Mouse (Mus musculus): ENCODE measurements around the gene Noxa1.

The Noxa1 gene

DNA sequence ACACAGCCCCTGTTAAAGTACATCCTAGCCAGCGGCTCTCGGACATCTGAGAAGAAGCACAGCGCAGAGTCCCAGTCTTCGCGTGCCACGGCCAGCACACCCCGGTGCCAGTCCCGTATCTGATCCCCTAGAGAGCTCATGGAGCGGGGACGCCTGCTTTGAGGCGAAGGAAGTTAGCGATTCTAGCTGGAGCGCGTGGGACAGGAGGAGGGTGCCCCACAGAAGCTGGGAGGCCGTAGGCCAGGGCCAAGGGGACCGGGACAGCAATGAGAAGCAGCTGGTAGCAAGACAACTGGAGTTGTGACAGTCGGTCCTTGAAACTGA, 202 bp downstream of the Noxa1 start:
- DNase-seq: no peak

DNA sequence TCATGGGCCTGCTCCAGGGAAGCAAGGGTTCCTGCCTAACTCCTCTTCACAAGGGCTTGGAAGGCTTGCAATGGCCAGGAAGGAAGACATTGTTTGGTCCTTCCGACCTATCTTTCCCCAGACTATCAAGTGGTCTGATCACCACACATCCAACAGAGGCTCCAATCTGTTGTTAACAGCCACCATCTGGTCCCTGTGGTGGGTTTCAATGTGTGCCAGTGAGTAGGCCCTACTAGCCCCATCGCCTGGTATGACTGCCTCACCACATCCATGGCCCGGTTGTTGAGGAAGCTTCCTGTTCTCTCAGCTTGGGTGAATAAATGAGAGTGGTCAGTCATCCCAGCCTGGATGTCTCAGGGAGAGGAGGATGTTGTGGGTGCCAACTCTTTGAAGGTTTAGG, 6.3 kb downstream of the Noxa1 start:
- no peak for DNase-seq

DNA sequence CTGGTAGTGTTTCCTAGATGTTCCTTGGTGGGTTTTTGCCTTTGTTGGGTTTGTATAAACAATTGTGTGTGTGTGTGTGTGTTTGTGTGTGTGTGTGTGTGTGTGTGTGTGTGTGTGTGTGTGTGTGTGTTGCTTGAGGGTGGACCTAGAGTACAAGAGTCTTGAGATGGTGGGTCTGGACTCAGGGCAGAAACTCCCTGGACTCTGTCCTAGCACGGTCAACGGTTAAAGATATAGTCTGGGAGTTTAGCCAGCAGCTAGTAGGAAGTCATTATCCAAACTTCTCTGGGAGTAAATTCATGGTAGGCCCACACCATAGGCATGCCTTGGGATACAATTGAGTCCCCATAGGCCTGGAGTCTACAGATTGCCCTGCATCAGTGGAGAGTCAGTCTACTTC, 7.1 kb downstream of the Noxa1 start:
- DNase-seq: no peak

DNA sequence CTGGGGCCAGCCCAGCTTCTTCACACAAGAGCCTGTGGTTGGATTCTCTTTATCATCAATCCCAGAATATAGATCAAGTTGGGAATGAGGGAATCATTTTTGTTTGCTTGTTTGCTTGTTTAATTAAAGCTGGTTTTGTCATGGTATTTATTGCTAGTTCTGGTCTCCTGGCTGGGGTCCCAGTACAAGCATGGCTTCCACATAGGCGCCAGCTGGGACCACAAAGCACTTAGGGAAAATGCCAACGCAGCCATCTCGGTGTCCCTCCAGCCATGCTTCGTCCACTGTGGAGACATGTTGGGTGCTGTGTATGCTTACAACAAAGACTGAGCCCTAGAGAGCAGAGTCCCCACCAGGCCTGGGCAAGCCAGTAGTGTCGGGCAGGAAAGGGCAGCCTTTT, 9.4 kb downstream of the Noxa1 start:
- no peak for DNase-seq

DNA sequence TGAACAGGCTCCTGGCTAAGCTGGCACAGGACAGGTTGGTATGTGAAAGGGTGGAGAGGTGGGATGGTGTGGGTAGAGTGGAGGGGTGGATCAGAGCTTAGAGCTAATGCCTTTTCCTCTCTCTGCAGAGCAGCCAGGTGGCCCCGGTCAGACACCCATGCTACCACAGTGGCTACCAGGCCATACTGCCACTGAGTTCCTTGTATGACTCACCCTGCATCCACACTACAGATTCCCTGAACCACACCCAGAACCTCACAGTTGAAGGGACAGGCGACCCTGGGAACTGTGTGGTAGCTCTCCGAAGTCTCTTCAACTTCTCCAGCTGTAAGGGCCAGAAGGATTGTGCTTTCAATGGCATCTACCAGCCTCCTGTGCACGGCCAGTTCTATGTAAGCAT, 11.3 kb downstream of the Noxa1 start:
- no peak for DNase-seq

DNA sequence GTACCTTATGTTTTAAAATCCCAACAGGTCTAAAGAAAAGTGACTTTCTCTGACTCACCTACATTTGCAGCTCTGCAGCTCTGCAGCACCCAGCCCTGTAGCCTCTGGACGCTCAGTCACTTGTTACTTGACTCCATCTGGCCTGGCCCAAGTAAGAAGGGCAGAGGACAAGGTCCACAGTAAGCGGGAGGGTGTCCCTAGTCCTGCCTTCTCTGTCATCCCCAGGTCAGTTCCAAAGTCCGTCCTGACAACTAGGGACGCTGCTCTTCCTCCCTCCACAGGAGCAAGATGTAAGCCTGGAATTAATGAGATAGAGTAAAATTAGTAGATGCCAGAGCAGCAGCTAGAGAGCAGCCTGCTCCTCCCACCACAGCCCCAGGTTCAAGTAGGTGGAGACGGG, 14.9 kb downstream of the Noxa1 start, which contains the start of gene Entpd8:
TSS of gene Entpd8 (plus strand) at position 229 of the 400 bp plus-strand sequence.
- DNase-seq: no peak

DNA sequence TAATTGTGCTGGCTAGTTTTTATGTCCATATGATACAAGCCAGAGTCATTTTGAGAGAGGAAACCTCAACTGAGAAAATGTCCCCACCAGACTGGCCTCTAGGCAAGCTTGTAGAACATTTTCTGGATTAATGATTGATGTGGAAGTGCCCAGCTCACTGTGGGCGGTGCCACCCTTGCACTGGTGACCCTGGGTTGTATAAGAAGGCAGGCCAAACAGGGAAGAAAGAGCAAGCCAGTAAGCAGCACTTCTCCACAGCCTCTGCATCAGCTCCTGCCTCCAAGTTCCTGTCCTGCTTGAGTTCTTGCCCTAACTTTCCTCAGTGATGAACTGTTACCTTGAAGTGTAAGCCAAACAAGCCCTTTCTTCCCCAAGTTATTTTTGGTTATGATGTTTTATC, 16.0 kb downstream of the Noxa1 start:
- no peak for DNase-seq

DNA sequence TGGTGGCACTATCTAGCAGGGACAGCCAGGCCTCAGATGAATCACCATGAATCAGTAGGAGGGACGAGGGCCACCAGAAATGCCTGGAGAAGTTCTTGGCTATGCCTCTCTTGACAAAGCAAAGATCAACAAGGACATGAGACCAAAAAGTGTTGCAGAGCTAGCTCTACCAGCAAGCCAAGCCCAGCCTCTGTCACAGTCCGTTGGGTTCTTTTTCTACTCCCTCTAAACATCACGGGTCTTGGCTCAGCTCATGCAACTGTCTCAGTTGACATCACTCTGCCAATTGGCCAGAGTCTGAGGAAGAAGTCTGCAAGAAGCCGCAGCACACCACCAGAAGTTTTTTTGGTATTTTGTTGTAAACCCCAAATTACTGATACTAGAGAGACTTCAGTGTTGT, 19.4 kb downstream of the Noxa1 start:
- no peak for DNase-seq

DNA sequence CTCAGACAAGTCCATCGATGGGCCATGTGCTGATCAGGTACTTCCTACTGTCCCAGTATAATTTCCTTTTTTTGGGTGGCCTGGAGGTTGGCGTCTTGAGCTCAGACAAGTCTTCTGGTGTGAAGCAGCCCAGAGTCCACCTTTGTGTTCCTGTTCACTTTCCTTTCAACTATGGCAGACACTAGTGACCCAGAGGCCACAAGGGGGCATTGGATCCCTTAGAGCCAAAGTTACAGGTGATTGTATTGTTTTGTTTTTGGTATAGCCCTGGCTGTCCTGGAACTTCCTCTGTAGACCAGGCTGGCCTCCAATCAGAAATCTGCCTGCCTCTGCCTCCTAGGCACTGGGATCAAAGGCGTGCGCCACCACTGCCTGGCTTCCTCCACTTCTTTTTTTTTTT, 22.6 kb downstream of the Noxa1 start:
- no peak for DNase-seq

DNA sequence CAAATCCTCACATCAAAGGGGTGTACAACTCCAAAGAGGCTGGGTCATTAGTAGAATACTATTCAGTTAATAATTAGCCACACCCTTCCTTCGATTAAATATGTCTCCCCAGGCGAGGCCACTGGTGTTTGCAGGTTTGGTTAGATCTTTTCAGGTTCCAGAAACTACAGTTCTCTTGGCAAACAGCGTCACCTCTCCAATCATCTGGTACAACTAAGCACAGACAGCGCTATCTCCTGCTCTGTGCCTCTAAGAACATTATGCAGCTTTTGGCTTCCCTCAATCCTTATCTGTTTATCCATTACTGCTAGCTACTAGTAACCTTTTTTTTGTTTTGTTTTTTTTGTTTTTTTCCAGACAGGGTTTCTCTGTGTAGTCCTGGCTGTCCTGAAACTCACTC, 25.4 kb downstream of the Noxa1 start:
- no peak for DNase-seq

DNA sequence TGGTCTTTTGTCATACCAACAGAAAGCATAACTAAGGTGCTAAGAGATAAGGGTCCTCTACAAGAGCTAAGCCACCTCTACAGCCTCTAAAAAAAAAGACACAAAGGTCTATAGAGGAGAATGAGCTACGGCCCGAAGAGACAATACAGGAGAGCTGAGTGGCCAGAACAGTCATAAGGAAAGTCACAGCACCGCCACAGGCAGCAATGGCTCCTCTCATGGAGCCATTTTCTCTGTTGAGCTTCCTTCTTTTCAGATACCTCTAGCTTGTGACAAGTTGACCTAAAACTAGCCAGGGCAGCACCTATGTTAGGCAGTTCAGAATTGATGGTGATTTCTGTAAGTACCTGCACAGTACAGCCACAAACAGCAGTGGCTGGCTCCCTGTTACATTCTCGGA, 28.4 kb downstream of the Noxa1 start:
- no peak for DNase-seq

DNA sequence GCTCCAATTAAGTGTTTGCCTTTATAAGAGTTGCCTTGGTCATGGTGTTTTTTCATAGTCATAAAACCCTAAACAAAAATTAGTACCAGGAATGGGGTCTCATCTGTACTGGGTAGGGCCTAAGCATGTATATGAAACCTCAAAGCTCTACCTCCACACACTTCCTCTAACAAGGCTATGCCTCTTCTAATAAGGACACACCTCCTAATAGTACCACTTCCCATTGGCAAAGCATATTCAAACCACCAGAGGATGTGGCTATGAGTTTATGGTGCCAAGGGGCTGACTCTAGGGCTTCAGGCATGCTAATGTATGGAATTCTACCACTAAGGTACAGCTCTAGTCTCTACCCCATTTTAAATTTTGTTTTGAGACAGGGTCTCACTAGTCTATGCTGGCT, 29.4 kb downstream of the Noxa1 start:
- no peak for DNase-seq

DNA sequence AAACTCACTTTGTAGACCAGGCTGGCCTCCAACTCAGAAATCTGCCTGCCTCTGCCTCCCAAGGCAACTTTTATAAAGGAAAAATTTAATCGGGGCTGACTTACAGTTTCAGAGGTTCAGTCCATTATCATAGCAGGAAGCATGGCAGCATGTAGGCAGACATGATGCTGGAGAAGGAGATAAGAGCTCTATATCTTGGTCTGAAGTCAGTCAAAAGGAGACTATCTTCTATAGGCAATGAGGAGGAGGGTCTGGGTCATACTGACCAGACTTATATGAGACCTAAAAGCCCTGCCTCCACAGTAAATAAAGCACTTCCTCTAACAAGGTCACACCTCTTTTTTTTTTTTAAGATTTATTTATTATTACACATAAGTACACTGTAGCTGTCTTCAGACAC, 30.7 kb downstream of the Noxa1 start:
- no peak for DNase-seq

DNA sequence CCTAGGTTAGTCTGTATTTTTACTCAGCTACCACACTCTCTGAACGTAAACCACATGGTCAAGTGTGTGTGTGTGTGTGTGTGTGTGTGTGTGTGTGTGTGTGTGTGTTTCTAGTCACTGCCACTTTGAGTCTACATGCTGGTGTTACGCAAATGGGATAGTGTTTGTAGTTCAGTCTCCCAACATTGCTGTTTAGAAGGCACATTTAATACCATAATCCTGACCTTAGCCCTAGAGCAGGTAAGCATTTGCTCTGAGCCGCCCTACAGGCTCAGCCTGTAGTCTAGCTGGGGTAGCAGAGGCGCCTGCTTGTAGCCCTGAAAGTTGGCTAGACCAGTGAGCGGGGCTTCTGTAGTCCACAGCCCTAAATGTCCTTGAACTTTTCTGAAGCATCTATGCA, 31.4 kb downstream of the Noxa1 start:
- DNase-seq: no peak

DNA sequence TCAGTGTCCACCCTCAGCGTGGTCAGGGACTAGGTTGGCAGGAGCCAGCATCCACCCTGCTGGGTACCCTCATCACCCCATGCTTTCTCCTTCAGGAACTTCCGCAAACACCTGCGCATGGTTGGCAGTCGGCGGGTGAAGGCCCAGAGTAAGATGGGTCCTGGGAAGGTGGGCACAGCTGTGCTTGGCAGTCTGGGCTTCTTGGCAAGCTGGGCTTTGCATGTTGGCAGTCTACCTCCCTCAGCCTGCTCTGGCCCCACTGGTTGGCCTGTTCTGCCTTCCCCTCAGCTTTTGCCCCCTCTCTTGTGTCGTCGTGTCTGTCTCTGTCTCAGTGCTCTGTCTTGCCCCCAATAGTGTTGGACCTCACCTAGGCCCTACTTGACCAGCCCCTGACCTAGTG, 36.0 kb downstream of the Noxa1 start:
- DNase-seq: no peak

DNA sequence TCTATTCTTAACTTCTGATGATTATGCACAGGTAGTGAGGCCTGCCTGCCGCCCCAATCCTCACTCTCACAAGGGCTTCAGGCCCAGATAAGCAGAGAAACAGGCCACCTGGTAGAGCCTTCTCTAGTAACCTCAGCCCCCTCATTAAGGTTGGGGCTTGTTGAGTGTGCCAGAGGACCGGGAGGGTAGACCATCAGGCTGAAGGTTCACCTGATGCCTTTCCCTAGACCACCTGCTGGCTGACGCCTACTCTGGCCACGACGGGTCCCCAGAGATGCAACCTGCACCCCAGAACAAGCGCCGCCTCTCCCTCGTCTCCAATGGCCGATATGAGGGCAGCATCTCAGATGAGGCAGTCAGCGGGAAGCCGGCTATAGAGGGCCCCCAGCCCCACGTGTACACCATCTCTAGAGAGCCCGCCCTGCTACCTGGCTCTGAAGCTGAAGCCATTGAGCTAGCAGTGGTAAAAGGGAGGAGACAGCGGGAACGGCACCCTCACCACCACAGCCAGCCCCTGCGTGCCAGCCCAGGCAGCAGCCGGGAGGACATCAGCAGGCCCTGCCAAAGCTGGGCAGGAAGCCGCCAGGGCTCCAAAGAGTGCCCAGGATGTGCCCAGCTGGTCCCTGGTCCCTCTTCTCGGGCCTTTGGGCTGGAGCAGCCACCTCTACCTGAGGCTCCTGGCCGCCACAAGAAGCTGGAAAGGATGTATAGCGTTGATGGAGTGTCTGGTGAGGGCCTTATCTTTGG, 39.4 kb downstream of the Noxa1 start:
- DNase-seq: no peak

DNA sequence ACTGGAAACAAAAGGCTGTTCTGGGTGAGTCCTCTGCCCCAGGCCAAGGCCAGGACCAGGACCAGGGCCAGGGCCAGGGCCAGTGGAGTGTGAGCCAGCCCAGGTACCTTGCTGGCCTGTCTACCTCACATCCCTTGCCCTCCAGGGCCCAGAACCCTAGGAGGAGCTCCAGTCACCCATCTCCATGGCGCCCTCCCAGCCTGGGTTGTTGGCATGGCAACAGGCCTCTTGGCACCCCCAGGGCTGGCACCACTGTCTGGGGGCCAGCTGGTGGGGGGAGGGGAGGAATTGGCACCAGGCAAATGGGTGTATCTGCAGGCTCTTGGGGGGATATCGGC, 39.9 kb downstream of the Noxa1 start:
- DNase-seq: peak; percentile 84

DNA sequence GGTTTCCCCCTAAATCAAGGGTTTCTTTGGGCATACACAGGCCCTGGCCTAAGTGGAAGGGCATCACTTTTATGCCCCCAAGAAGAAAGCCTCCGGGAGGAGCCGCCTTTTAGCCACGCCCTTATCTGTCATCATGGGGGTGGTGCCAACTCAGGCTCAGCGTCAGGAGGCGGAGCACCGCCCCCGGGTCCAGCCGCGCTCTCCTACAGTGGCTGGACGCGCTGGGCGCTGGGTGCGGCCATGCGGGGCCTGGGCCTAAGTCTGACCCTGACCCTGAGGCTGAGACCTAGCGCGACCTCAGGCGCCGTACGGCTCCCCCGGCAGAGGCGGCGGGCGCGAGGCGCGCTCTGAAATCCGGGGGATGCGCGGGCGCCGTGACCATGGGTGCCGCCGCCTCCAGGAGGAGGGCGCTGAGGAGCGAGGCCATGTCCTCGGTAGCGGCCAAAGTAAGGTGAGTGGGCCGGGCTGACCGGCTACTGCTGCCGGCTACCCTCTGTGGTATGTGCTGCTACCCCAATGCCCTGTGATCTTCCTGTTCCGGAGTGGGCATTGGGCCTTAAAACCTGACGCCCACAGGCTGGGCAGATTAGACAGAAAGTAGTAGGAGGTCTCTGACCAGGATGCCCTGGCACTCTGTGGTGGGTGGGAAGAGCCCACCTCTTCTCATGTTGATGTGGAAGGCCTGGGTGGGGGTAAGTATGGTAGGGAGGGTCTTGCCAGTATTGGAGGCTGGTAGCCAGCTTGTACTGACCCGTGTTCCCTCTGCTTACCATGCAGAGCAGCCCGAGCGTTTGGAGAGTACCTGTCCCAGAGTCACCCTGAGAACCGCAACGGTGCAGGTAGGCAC, 40.5 kb downstream of the Noxa1 start, which contains the start of gene Nsmf:
TSS of gene Nsmf (plus strand) at position 135 of the 847 bp plus-strand sequence.
- DNase-seq: peak; percentile 89

DNA sequence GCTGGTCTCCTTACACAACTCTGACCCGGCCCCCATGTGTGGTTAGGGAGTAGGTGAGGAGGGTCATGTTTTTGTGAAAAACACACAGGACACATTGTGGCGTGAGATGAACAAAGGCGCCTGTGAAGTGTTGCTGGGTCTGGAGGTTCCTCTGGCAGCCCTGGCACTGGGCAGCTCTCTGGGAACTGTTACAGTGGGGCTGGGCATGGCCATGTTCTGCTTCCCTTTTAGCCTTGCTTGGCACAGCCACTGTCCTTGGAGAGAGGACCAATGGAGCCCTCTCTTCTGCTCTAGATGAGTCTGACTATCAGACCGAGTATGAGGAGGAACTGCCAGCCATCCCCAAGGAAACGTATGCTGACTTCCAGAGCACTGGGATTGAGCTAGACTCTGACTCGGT, 41.8 kb downstream of the Noxa1 start:
- no peak for DNase-seq

DNA sequence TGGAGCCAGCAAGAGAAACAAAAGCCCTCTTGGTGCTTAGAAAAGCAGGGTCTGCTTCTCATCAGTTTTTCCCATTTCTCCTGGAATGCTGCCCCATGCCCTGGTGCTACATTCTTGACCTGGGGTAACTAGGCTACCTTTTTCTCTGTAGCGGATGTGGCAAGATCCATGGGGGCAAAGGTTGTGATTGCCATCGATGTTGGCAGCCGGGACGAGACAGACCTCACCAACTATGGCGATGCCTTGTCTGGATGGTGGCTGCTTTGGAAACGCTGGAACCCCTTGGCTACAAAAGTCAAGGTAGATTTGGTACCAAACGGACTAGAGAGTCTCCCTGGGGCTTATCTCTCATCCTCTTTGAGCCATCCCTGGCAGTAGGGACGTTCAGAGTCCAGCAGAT, 43.5 kb downstream of the Noxa1 start:
- DNase-seq: no peak

DNA sequence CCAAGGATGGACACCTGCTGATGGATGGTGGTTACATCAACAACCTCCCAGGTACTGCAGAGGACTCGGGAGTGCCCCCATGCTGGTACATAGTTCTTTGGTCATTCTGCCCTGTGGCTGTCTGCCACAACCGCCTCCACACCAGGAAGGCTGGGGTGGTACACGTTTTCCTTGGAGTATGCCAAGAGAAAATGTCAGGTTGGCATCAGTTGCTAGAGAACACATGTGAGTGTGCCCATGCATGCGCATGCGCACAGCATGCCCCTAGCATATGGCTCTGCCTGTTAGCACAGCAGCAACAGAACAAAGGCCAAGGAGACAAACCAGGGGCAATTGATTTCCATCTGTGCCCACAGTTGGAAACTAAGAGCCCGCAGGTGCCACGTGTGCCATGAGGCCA, 44.0 kb downstream of the Noxa1 start:
- DNase-seq: peak; percentile 34

DNA sequence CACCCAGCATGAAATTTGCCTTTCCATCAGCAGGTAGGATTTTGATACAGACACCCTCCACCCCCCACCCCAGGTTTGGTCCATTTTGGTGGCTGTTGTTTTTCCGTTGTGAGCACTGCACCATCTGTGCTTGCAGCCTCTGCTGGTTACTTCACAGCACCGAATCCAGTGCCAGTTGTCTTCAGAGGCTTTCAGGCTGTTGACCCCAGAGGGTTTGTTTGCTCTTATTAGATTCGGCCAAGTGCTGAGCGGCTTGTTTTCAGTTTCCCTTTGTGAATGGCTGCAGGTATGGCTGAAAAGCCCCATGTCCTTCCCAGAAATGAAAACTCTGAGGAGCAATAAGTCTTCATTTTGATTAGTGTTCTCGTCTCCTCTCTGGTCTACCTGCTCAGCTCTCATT, 54.9 kb downstream of the Noxa1 start:
- no peak for DNase-seq

All from right cerebral cortex, postnatal 14 days (tissue).